Mouse (Mus musculus) kidney, adult 18-20 months (tissue): ENCODE results near the gene Abracl.
A peak's percentile ranks its signal among the peaks of the same experiment; 100 is the strongest.

Source experiments
- DNase-seq: peaks from one replicate; pipeline ENCODE4 v3.0.0; 2021

Gene Abracl

DNA sequence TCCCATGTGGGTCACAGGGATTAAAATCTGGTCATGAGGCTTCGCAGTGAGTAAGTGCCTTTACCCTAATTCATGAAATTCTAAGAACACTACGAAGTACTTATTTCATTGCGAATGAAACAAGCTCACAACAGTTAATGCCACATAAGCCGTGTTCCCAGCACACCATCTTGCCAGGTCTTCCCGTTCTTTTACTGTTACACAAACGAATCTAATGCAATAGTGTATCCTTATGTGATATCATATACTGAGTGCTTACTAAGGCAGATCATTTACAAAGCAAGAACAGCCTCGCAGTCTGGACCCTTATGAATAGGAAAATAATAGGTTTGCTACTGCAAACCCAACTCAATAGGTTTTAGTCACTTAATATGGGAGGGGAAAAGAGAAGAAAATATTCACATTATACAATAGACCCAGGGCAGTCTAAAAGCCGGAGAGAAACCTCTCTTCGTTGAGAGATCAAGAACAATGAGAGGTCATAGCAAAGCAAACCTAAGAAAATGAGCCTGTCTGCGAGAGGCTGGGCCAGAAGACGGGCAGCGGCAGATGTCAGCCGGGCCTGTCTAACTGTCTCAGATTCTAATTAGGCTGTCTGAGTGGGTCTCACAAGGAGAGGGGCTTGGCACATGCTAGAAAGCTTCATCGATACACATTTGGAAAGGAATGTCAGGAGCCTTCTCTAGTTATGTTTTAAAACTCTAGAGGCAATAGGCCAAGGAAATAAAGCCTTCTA is 1.3 kb downstream of the Abracl start:
- no peak for DNase-seq

DNA sequence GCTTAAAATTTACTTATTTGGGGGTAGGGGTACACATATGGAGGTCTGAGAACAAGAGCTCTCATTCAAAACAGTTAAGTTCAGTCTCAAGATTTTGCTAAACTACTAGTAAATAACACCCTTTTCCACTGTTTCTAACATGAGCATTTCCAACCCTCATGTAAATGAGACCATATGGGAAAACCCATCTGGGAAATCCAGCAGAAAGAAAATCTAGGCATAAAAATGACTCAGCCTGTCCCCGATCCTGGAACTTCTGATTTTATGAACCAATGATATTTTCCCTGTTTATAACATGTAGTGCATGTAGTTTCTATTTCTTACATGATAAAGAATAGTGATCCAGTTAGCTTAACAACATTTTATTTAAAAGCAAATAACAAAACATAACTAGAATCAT is 2.2 kb downstream of the Abracl start:
- no peak for DNase-seq

DNA sequence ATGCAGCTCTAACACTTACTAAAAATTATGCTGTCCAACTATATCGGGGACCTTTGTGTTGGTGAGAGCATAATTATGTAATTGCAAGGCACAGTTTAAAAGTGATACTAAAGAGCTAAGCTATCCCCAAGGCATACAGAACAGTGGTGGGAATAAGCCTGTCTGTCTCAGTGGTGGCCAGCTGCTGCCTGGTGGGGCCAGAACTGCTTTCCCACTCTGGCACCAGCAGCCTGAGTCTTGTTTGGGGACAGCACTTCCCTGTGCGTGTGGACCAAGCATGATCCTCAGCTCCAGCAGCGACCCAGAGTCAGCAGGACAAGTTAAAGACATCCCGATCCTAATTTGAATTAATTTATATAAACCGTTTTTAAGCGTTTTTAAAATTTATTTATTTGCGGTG is 2.6 kb downstream of the Abracl start:
- DNase-seq = no peak

DNA sequence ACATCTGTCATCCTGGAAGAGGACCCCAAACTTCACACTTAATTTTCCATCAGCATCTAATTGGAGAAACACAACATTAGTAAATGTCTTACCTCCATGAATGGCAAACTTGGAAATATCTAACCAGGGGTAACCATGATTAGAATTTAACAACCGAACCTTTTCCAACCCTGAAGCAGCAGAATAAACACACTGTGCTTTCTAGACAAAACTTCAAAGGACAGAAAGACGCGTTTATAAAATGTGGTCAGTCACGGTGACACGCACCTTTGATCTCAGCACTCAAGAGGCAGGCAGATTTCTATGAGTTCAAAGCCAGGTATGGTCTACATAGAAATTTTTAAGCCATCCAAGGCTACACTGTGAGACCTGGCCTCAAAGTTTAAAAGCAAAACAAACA is 11.3 kb downstream of the Abracl start:
- DNase-seq = no peak

DNA sequence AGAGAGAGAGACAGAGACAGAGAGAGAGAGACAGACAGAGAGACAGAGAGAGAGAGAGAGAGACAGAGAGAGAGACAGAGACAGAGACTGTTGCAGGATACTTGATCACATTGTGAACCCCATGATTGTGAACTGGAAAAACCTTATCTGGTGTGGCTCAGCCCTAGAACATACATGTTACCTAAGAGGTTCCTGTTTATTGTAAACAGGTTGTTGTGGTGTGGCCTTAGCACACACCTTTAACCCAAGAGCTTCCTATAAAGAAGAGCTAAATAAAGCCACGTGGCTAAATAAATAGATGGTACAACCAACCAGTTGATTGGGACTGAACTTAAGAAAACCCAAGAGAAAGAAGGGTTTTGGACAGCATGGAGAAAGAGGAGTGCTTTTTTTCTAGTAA is 13.3 kb downstream of the Abracl start:
- DNase-seq = no peak

DNA sequence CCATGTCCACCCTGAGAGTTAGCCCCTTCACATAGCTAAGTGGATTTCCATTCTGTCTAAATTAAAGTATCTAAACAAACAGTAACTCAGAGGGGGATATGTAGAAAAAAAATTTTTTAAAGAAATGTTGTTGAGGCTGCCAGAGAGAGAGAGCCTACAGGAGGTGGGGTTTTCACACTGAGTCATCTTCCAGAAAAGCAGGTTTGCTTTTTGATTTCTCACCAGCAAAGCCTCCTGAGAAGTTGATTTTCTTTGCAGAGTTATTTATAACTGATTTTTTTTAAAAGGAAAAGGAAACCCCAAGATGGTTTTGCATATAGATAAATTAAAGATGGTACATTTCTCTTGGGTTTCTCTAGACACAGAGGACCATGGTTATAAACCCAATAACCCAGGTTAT is 15.0 kb downstream of the Abracl start:
- DNase-seq = no peak

DNA sequence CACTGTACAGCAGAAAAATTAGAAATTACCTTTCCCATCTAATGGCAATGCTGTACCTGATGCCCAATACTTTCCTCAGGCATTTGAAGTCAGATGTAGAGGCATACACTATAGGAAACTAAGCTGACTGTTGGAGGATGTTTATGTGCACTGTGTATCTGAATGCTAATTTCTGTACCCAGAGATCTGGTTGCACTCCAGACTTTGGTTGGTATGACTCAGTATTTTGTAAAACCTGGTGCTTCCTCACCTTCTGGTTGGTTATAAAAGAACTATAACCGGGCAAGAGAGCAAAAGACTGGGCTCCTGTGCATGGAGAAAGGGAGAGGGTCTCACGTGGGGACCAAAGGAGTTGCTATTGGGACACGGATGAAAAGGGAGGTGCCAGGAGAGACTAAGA is 15.8 kb downstream of the Abracl start:
- DNase-seq = no peak

DNA sequence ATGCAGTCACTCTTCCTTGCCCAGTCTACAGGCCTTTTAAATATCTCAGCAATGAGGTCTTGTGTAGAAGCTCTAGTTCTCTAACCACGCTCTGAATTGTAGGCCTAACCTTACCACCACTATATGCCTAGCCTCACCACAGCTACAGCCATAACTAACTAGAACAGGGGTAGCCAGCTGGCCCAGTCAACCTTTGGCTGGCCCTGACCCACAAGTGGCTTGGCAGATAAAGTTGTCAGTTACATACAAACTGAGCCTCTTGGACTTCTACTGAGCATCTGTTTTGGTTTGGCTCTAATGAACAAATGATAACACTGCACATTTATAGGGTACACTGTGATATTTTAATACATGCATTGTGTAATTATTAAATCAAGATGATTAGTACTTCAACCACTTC is 16.3 kb downstream of the Abracl start:
- DNase-seq = no peak

DNA sequence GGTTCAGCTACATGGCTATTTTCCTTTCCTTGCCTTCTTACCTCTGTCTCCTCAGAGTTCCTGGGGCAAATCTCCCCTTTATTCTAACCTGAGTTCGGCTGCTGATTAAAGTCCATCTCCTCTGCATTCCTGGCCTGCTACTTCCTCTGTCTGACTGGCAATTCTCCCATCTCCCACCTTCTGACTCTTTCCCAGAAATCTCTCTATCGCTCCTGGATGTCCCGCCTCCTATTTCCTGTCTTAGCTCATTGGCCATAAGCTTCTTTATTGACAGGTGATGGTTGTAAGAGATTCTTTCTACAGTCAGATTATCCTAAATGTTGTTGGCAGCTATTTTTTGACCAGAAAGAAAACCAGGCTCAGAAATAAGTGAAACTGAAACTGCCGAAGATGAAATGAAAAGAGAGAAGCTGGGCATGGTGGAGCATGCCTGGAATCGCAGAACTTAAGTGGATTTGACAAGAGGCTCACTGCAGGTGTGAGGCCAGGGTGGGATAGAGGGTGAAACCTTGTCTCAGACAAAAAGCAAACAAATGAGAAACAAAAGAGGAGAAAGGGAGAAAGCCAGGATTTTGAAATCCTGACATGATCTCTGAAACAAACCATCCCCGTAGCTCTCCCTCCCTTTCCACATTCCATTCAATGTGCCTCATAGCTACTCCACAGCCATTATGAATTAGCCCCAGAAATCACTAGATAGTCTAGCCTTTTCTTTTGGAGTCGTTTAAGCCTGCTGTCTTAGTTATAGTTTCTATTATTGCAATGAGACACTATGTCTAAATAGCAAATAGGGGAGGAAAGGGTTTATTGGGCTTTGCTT is 17.7 kb downstream of the Abracl start:
- no peak for DNase-seq

DNA sequence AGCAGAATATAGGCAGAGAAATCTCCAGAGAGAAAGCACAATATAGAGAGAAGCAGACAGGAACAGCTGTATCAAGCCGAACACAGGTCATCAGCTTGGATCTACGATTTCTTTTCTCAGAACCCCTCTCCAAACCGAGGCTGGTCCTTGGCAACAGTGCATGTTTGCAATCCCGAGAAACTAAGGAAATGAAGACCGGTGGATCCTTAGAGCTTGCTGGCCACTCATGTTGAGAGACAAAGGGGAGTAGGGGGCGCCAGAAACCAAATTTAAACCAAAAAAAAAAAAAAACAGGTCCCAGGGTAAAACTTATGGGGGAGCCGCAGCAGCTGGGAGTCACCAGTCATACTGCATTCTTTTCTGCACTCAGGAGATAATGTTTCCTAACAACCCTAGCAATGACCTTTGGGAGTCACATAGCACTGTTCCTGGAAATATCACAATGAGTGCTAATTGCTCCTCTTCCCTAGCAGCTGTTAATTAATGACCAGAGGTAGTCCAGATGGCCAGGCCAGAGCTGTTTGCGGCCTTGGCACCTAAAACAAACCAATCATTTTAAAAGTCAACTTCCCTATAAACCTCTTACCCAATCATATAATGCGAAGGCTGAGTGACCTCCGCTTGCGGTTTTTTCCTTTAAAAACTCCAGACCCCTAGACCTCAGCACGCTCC is 19.0 kb downstream of the Abracl start:
- peak; percentile 23 for DNase-seq

DNA sequence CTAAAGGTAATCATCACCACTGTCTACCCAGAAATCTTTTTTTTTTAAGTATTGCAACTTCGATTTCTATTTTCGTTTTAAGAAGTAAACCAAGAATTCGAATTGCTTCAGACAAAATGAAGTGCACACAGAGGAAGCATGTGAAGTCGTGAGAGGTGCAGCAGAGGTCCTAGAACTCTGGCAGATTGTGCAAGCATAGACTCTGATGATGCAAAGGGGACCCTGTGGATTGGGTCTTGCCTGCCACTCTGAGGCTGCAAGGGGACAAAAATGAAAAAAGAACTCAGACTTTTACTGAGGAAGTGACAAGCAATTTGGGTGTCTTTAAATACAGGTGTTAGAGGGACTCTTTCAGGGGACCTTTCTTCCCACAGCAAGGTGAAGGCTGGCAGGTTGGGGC is 32.5 kb downstream of the Abracl start:
- DNase-seq = no peak

DNA sequence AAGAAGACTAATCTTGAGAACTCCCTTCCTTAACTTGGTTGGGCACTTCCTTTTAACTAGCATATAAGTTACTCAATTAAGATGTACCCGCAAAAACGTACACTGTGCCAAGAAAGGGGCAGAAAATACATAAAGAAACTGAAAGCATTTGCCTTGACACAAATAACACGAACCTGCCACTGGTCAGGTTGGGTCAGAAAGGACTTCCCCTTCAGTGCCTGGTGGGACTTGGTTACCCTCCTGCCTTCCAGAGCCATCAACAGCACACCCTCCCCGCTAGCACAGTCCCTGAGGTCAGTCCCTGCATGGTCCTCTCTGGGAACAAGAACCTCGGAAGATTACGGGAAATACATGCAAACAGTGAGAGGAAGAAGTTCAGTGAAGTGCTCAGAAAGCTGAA is 34.0 kb downstream of the Abracl start:
- no peak for DNase-seq

DNA sequence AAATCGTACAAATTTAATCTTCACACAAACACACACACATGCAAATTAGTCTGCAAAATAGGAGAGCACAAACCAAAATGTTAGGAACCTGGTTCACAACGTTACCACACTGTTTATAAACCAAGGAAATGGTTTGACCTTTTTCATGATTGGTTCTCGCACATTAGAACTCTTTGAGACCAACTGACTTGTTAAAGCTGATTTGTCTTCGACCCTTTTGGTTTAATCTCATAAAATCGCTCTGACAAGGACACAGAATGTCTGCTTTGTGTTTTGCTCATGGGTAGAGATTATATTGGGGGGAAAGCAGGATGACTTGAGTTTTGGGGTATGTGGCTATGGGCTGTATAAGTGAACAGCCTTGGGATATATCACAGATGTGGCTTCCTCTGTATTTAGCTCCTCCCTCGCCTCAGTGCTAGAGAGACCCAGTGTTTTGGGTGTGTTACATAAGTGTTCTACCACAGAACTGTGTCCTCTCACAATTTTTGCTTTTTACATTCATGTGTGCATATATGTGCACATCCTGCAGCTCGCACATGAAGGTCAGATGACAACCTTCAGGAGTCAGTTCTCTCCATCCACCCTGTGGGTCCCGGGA is 35.2 kb downstream of the Abracl start:
- DNase-seq = no peak

DNA sequence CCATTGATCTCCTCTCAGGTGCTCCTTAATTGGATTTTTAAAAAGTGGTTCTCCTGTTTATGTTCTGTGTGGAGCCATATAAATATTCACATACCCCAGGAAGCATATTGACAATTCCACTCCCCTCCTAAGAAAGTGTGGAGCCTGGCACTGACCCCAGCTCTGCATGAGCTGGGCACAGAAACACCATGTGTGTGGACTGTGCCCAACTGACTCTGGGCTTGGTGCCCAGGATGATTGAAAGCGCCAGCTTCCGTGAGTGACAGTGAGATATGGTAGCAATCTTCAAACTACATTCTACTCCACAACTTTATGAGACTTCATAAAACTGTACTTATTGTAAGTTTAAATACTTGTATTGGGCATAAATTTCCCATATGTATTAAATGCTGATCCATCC is 39.8 kb downstream of the Abracl start:
- DNase-seq = peak; percentile 16

DNA sequence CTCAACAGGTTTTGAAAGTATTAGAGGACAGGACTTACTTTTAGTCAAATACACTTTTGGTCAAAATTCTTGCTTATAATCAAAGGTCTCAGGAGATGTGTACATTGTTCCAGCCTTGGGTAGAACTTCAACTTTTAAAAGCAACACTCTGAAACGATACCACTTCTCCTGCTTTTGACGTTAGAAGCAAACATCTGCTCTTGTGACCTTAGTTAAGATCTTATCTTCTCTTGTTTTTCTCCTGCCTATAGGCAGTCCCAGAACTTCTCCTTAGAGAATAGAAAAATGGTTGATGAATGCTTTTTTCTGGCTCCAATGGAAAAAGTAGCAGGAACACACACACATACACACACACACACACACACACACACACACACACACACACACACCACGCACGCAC is 57.0 kb downstream of the Abracl start:
- no peak for DNase-seq
